Mouse (Mus musculus): ENCODE results near the gene Tex52.

Gene Tex52

GRCm38 (mm10) chr6:128425046-128425445 lies 49.8 kb downstream of the Tex52 start:
- no peak; the same call in 1 of the 2 replicates for ATAC-seq (ENCODE audit: insufficient number of reproducible peaks, low FRiP score, low TSS enrichment)

- ATAC-seq (ENCODE audit: insufficient number of reproducible peaks, low FRiP score, low TSS enrichment), result no peak
These were observed 52.3 kb downstream of the Tex52 start for GRCm38 (mm10) chr6:128427571-128427970.

- ATAC-seq (ENCODE audit: insufficient number of reproducible peaks, low FRiP score, low TSS enrichment), result no peak
These were observed 54.0 kb downstream of the Tex52 start for GRCm38 (mm10) chr6:128429300-128429699.

- no peak for ATAC-seq (ENCODE audit: insufficient number of reproducible peaks, low FRiP score, low TSS enrichment)
These were observed 54.6 kb downstream of the Tex52 start for GRCm38 (mm10) chr6:128429826-128430225.

GRCm38 (mm10) chr6:128432356-128432915 lies 57.2 kb downstream of the Tex52 start:
- peak; percentile 15; the same call in 1 of the 2 replicates for ATAC-seq (ENCODE audit: insufficient number of reproducible peaks, low FRiP score, low TSS enrichment)

- ATAC-seq (ENCODE audit: insufficient number of reproducible peaks, low FRiP score, low TSS enrichment), result peak; percentile 19; the same call in 1 of the 2 replicates
These were observed 58.3 kb downstream of the Tex52 start for GRCm38 (mm10) chr6:128433566-128433965.
